21 mouse cellular contexts compared by ENCODE assay signal in the genomic region with DNA sequence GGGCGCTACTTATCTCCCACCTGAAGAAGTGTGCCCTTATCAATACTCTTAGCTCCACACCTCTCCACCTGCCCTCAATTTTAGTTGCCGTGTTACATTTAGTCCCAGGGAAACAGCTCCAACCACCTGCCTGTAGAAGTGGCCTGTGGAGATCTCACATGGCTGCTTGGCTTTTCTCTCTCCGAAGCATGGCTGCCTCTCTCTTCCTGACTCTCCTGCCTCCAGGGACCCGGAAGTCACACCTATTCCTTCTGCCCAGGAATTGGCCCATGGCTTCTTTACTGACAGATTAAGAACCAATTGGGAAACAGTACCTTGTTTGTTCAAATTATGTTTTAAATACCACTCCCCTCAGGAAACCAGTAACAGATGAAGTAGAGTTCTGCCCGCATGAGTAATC.
DNase-seq lines count a peak whose midpoint lies in the region; TF ChIP-seq lines count a peak whose summit lies in the region.
"Had no signal": no experiment of that assay in that cellular context is flagged by ENCODE, and none has a peak within 500 bp of the region (broad histone marks: within the 10 kb centered on the region; RNA-seq: fewer than 3 reads in every experiment).

No protein-coding gene starts in this region.

- H3K9ac ChIP-seq in ES-E14 (ENCODE audit: insufficient read depth, low read depth, low read length, poor library complexity, severe bottlenecking), result peak overlapping the region; percentile 67; the same call in 1 of the 2 replicates
- H3K9ac ChIP-seq: embryonic facial prominence, embryonic 12.5 days; forebrain, embryonic 13.5 days; forebrain, embryonic 15.5 days; forebrain, postnatal 0 days had no signal

- H3K4me3 ChIP-seq in E14TG2a.4 (replicated peaks; ENCODE audit: low read length) (peak overlapping the region; percentile 69), ES-E14 (ENCODE audit: insufficient read depth in 1 of 2, low read depth in 1 of 2, low read length in 2 of 2, poor library complexity in 1 of 2, severe bottlenecking in 1 of 2) (peak overlapping the region; percentile 59 to 75; a peak in 3 of 4 replicates)
- H3K4me3 ChIP-seq: embryonic facial prominence, embryonic 10.5 days; embryonic facial prominence, embryonic 12.5 days; forebrain, embryonic 13.5 days; forebrain, embryonic 15.5 days had no signal

- H3K36me3 ChIP-seq in E14TG2a.4 (ENCODE audit: insufficient read depth, low read length) (no peaks in the 10 kb centered on the region), ES-E14 (ENCODE audit: control insufficient read depth, insufficient read depth, low read length, poor library complexity, severe bottlenecking) (no peaks in the 10 kb centered on the region)
- H3K36me3 ChIP-seq: embryonic facial prominence, embryonic 10.5 days; embryonic facial prominence, embryonic 12.5 days; forebrain, embryonic 15.5 days had no signal

- no peak for TF ChIP-seq CTCF in E14TG2a.4 (conservative IDR thresholded peaks at IDR 0.05; ENCODE audit: low read length)

- H3K4me1 ChIP-seq in E14TG2a.4 (replicated peaks; ENCODE audit: low read depth, low read length) (peaks cover 7% of the 10 kb centered on the region; the same call in 1 of the 2 replicates), ES-E14 (ENCODE audit: control insufficient read depth in 2 of 2, insufficient read depth in 2 of 2, low read length in 2 of 2, poor library complexity in 1 of 2) (no peaks in the 10 kb centered on the region; a peak in 1 of 4 replicates)
- H3K4me1 ChIP-seq: embryonic facial prominence, embryonic 10.5 days; embryonic facial prominence, embryonic 12.5 days had no signal

- in situ Hi-C loops in ES-E14 (cut with MboI; ENCODE audit: low sequenced_read_pairs in 2 of 2, unreplicated experiment in 2 of 2), result loop anchor here (10.0 to 25.0 kb wide), 2 partner anchors 179 to 192 kb away; no protein-coding TSS in a partner anchor

- H3K9me3 ChIP-seq in E14TG2a.4 (ENCODE audit: low read length) (peaks cover 6% of the 10 kb centered on the region), ES-E14 (ENCODE audit: control insufficient read depth, insufficient read depth, low read depth, low read length) (no peaks in the 10 kb centered on the region)
- H3K9me3 ChIP-seq: embryonic facial prominence, embryonic 10.5 days; embryonic facial prominence, embryonic 12.5 days; forebrain, embryonic 13.5 days; forebrain, embryonic 15.5 days had no signal

- DNase-seq in 416B (ENCODE audit: low read depth) (peak; percentile 53), ES-E14 (ENCODE audit: low read depth, low spot score) (no peak), ZHBTc4 (ENCODE audit: low read depth, low spot score) (peak; percentile 25)
- DNase-seq in heart, adult 8-10 months (ENCODE audit: low spot score), result no peak
- DNase-seq in gastrocnemius, postnatal 4 days (ENCODE audit: low spot score in 2 of 2), result no peak
- DNase-seq in urinary bladder, postnatal 14 days (ENCODE audit: low spot score), result no peak
- DNase-seq: adrenal gland, adult 8-10 months; adrenal gland, postnatal 14 days; B cell, adult 2 months; cerebellum, adult 11-12 months; cerebellum, adult 2 months; cerebellum, adult 9-10 months; cerebellum, postnatal 10 days; cerebellum, postnatal 25 days; forebrain, postnatal 0 days had no signal

- H3K27me3 ChIP-seq in E14TG2a.4 (ENCODE audit: insufficient read depth, low read length), result 0 out of 2 replicates have a peak, but pooled peaks cover 3% of the 10 kb centered on the region
- H3K27me3 ChIP-seq: CH12.LX; embryonic facial prominence, embryonic 12.5 days; forebrain, embryonic 13.5 days; forebrain, embryonic 15.5 days had no signal

- H3K27ac ChIP-seq in ES-E14 (ENCODE audit: insufficient read depth, low read depth, low read length, poor library complexity, severe bottlenecking), result no peak overlapping the region
- H3K27ac ChIP-seq: embryonic facial prominence, embryonic 10.5 days; embryonic facial prominence, embryonic 12.5 days; forebrain, embryonic 13.5 days; forebrain, embryonic 15.5 days had no signal

TF ChIP-seq in ES-E14, 5 proteins besides CTCF, POLR2A, EP300 and RAD21:
- TF ChIP-seq HCFC1 (IDR thresholded peaks at IDR 0.05; ENCODE audit: borderline replicate concordance, insufficient read depth, low read length) (no peak), MAFK (IDR thresholded peaks at IDR 0.05; ENCODE audit: insufficient read depth, low read depth, low read length) (no peak), CHD2 (IDR thresholded peaks at IDR 0.05; ENCODE audit: low read depth, low read length) (no peak), ZNF384 (IDR thresholded peaks at IDR 0.05; ENCODE audit: low read depth, low read length) (no peak), ZC3H11A (IDR thresholded peaks at IDR 0.05; ENCODE audit: borderline replicate concordance, low read depth, low read length) (no peak)

Comparison
In these comparisons a context has a peak if more than half of its experiments do, and no peak if none do; other contexts are left out.
1. DNase-seq: peak in 416B (single experiment) and ZHBTc4 (single experiment); none in ES-E14 (single experiment), heart, adult 8-10 months (single experiment), gastrocnemius, postnatal 4 days (0 of 2) and urinary bladder, postnatal 14 days (single experiment).